Mouse (Mus musculus): Measurements from ENCODE around the gene Enox1. TPM values are rescaled to one million over a fixed set of nuclear protein-coding genes. Genes with fewer than 3 reads are reported as not detected.

Enox1 gene
- polyA plus RNA-seq, 1 experiment from 2014 or later, result 9.7 TPM

DNA sequence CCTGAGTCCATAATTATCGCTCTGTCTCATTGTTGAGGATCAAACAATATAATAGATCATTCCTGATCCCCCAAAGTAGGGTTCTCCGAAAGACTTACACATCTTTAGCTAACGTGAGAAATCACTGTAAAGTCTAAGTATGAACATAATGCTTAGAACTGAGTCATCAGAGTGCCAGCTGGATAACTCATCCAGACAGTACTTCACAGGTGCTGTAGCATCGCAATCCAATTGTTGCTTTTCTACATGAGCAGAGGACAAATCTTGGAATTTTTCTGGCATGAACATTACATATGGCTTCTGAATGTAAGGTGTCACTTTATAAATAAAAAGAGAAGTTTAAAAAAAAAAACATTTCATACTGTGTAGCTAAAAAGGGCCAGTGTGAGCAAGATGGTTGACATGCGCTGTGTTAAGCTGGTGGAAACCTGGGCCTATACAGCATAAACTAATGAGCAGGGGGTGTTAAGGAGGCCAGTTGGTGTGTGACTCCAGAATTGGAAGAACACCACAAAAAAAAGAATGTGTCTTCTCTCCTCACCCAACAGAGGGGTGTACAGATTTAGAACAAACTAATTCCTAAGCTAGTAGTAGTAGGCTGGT, 588.2 kb downstream of the Enox1 start:
- Histone ChIP-seq H3K9me3 (replicated peaks) (no peaks in the 10 kb centered on the region), H3K27me3 (ENCODE audit: low read depth, poor library complexity, severe bottlenecking) (no peaks in the 10 kb centered on the region), H3K4me3 (no peak overlapping the region), H3K27ac (replicated peaks) (no peak overlapping the region), H3K4me1 (no peaks in the 10 kb centered on the region), H3K36me3 (no peaks in the 10 kb centered on the region)
- WGBS, result 96% methylated on average over 5 of the region's 5 CpGs
- DNase-seq (ENCODE audit: low spot score), result no peak

DNA sequence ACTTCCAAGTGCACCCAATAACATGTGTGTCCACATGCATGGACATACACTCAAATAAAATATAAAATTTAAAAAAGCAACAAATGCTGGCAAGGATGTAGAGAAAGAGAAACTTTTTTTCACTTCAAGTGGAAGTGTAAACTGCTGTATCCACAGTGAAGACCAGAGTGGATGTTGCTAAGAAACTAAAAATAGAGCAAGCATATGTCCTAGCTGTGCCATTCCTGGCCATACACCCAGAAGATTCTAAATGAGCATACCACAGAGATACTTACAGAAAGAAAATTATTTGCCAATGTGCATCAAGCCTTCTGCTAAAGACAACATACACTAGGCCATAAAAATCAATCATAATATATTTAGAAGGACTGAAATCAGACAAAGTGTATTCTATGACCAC, 592.4 kb downstream of the Enox1 start:
- no peak for DNase-seq (ENCODE audit: low spot score)
- Histone ChIP-seq H3K27me3 (ENCODE audit: low read depth, poor library complexity, severe bottlenecking) (no peaks in the 10 kb centered on the region), H3K9me3 (replicated peaks) (no peaks in the 10 kb centered on the region; the same call in 1 of the 2 replicates), H3K4me3 (no peak overlapping the region), H3K27ac (replicated peaks) (no peak overlapping the region), H3K36me3 (no peaks in the 10 kb centered on the region), H3K4me1 (no peaks in the 10 kb centered on the region)

Other genes with a start within 250 kb of the Enox1 start
- 0.93 and 0.96 TPM in 2 replicates for gene Ccdc122, start 120.0 kb upstream of the Enox1 start, polyA plus RNA-seq (2016; fragmentation: Nextera tagmentation; extraction: Ambion mirVana)
- 3.2 and 3.8 TPM in 2 replicates for gene Lacc1, start 119.9 kb upstream of the Enox1 start, polyA plus RNA-seq (2016; fragmentation: Nextera tagmentation; extraction: Ambion mirVana)

Data from midbrain, embryonic 10.5 days (tissue).